Comparison of ENCODE assay signal across 8 mouse cellular contexts in genomic region chr19:55839036-55839555, GRCm38 (mm10).
DNase-seq lines count a peak whose midpoint lies in the region; ATAC-seq and TF ChIP-seq lines count a peak whose summit lies in the region.

No protein-coding gene starts in this region.

- TF ChIP-seq CTCF in liver, postnatal 0 days (IDR thresholded peaks at IDR 0.05; ENCODE audit: low read depth) = no peak

- no peaks in the 10 kb centered on the region for H3K9me3 ChIP-seq in forebrain, embryonic 11.5 days (ENCODE audit: control insufficient read depth, low read length)
- no peaks in the 10 kb centered on the region for H3K9me3 ChIP-seq in hindbrain, embryonic 14.5 days (ENCODE audit: control insufficient read depth, low read length)
- no peaks in the 10 kb centered on the region for H3K9me3 ChIP-seq in liver, postnatal 0 days (ENCODE audit: low read length)

- H3K27me3 ChIP-seq in forebrain, embryonic 11.5 days (ENCODE audit: control insufficient read depth, insufficient read depth, low read length) = no peaks in the 10 kb centered on the region
- no peaks in the 10 kb centered on the region for H3K27me3 ChIP-seq in hindbrain, embryonic 14.5 days (ENCODE audit: control insufficient read depth, insufficient read depth, low read length)
- no peaks in the 10 kb centered on the region for H3K27me3 ChIP-seq in liver, postnatal 0 days (ENCODE audit: insufficient read depth, low read length)

- H3K4me1 ChIP-seq in forebrain, embryonic 11.5 days (replicated peaks; ENCODE audit: control insufficient read depth, insufficient read depth, low read length) = peaks cover 34% of the 10 kb centered on the region
- H3K4me1 ChIP-seq in hindbrain, embryonic 14.5 days (replicated peaks; ENCODE audit: control insufficient read depth, insufficient read depth, low read length) = peaks cover 12% of the 10 kb centered on the region
- H3K4me1 ChIP-seq in liver, postnatal 0 days (ENCODE audit: insufficient read depth) = peaks cover 27% of the 10 kb centered on the region

- no peak overlapping the region for H3K4me3 ChIP-seq in forebrain, embryonic 11.5 days (ENCODE audit: low read depth, low read length)
- H3K4me3 ChIP-seq in hindbrain, embryonic 14.5 days (replicated peaks; ENCODE audit: low read length) = no peak overlapping the region
- no peak overlapping the region for H3K4me3 ChIP-seq in liver, postnatal 0 days (ENCODE audit: low read depth, low read length)

- WGBS in forebrain, embryonic 11.5 days = 55% methylated on average over 10 of the region's 10 CpGs
- 62% methylated on average over 10 of the region's 10 CpGs for WGBS in hindbrain, embryonic 14.5 days
- WGBS in liver, postnatal 0 days (ENCODE audit: insufficient replicate concordance) = 27% methylated on average over 10 of the region's 10 CpGs

- peak overlapping the region; percentile 75; the same call in 1 of the 2 replicates for H3K27ac ChIP-seq in forebrain, embryonic 11.5 days (ENCODE audit: low read depth, low read length)
- H3K27ac ChIP-seq in hindbrain, embryonic 14.5 days = 0 out of 2 replicates have a peak overlapping the region, but pooled peaks have one; percentile 12
- H3K27ac ChIP-seq in liver, postnatal 0 days (ENCODE audit: low read depth) = peak overlapping the region; percentile 67

- peak; percentile 95 for DNase-seq in heart, adult 11 months
- no peak for DNase-seq in heart, postnatal 25 days (ENCODE audit: low spot score)
- no peak for DNase-seq in forebrain, embryonic 11.5 days (ENCODE audit: low spot score)
- no peak for DNase-seq in hindbrain, embryonic 14.5 days (ENCODE audit: low spot score)
- DNase-seq in liver, postnatal 0 days = no peak
- no peak for DNase-seq in frontal cortex, postnatal 25 days (ENCODE audit: low spot score in 2 of 2)
- DNase-seq in right cerebral cortex, postnatal 4 days = no peak
- no peak for DNase-seq in adrenal gland, adult 8-10 months

- no peak overlapping the region for H3K9ac ChIP-seq in forebrain, embryonic 11.5 days (ENCODE audit: low read length)
- H3K9ac ChIP-seq in hindbrain, embryonic 14.5 days = no peak overlapping the region
- H3K9ac ChIP-seq in liver, postnatal 0 days (replicated peaks) = no peak overlapping the region

- no peak for ATAC-seq in forebrain, embryonic 11.5 days (replicated peaks; ENCODE audit: low FRiP score)
- no peak for ATAC-seq in hindbrain, embryonic 14.5 days (ENCODE audit: low FRiP score)
- ATAC-seq in liver, postnatal 0 days = no peak

- 0 out of 2 replicates have a peak overlapping the region, but pooled peaks have one; percentile 1 for H3K4me2 ChIP-seq in forebrain, embryonic 11.5 days (ENCODE audit: low read depth, low read length, severe bottlenecking)
- no peak overlapping the region for H3K4me2 ChIP-seq in hindbrain, embryonic 14.5 days (replicated peaks)
- H3K4me2 ChIP-seq in liver, postnatal 0 days (ENCODE audit: low read depth, low read length) = 0 out of 2 replicates have a peak overlapping the region, but pooled peaks have one; percentile 7

- intact Hi-C loops in heart, postnatal 25 days (cut with DNase I) = loop anchor here (5.0 kb wide), 1 partner anchor 47 kb away; no protein-coding TSS in a partner anchor

- H3K36me3 ChIP-seq in forebrain, embryonic 11.5 days (ENCODE audit: control insufficient read depth, insufficient read depth, low read length) = no peaks in the 10 kb centered on the region
- no peaks in the 10 kb centered on the region for H3K36me3 ChIP-seq in hindbrain, embryonic 14.5 days (replicated peaks; ENCODE audit: control insufficient read depth, insufficient read depth)
- H3K36me3 ChIP-seq in liver, postnatal 0 days (replicated peaks; ENCODE audit: insufficient read depth, low read length) = no peaks in the 10 kb centered on the region

- no peak for TF ChIP-seq EP300 in liver, postnatal 0 days (IDR thresholded peaks at IDR 0.05; ENCODE audit: low read depth)

Comparison
In these comparisons a context has a peak if more than half of its experiments do, and no peak if none do; other contexts are left out.
1. H3K27ac ChIP-seq: peak in every context shown above with its lines; median percentile 75 in forebrain, embryonic 11.5 days; 67 in liver, postnatal 0 days; 12 in hindbrain, embryonic 14.5 days.